Mouse (Mus musculus) thymus, postnatal 36 days (tissue): Measurements from ENCODE around the gene Gm39115.
"Not testable (repeated sequence)": the region's sequence is repeated elsewhere in the genome, so short reads cannot be mapped to it uniquely, and the experiment has no call there.

Experiments used
- DNase-seq, 2 experiments: peaks; one replicate each; pipeline ENCODE4 v3.0.0; 2022; ENCODE audit warnings: mixed read lengths in 2 of 2

Gm39115 gene

DNA sequence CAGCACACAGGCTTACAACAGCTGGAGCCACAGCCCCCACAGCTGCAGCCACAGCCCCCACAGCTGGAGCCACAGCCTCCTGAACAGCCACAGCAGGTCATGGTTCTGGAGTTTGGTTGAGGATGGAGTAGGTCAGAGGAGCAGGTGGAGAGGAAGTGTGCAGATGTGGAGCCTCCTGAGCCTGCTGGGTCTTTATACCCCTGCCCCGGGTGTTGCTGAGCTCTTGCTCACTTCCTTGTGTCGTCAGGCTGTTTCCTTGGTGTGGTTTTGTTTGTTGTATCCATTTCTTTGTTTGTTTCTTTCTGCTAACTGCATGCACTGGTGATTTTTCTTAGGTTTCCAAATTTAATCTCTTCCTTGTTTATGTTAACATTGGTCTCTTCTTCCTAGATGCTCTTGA is at the start of gene Gm39115:
Gene Gm39115, minus strand, starts transcription at position 101 of the 400 bp plus-strand sequence.
- not testable (repeated sequence) for DNase-seq

DNA sequence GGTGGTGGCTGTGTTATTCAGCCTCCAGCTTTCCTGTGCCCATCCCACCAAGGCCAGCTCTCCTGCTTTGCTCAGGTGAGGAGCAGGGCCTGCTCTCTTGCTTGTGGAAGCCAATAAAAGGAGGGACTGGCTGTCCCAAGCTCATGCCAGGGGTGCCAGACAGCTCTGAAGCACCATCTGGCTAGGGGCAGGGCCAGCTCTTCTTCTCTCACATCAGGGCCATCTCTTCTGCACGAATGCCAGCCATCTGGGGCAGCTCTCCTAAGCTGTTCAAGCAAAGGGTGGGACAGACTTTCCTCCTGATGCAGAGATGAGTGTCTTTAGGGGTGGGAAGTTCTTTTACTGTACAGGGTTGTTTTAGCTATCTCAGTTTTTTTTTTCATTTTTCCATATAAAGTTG is 45.2 kb upstream of the Gm39115 start:
- DNase-seq, result no peak

DNA sequence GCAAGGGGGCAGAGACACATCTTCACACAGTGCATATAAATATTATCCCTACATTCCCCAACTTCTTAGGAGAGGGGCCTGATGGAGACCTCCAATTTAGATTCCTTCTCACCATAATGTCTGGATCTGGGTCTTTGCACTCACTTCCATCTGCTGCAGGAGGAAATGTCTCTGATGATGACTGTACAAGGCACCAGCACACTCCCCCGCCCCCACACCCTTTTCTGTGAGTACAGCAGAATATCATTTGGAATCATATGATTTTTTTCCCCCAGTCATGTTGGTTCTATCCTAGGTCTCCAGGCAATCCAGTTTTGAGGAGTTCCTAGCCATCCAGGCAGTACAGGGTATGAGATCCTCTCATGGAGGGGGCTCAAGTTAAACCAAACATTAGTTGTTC is 42.9 kb upstream of the Gm39115 start:
- DNase-seq, result no peak

DNA sequence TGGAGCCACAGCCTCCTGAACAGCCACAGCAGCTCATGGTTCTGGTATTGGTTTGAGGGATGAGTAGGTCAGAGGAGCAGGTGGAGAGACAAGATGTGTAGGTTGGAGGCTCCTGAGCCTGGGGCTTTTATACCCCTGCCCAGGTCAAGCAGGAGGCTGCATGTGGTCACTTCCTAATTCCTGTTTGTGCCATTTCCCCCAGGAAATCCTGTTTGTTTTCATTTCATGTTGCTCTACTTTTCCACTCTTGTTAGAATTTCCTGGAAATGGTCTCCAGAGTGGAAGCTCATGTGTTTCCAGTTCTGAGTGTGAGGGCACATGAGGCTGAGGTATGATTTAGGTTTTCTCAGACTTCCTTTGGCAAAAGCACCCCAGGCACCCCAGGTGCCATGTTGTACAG is 40.1 kb upstream of the Gm39115 start, which contains the start of gene Krtap5-2:
Gene Krtap5-2, minus strand, starts transcription at position 101 of the 400 bp plus-strand sequence.
- not testable (repeated sequence) for DNase-seq

- DNase-seq, result no peak
Measured at GRCm38 (mm10) chr7:142169836-142170235, 34.0 kb upstream of the Gm39115 start.

DNA sequence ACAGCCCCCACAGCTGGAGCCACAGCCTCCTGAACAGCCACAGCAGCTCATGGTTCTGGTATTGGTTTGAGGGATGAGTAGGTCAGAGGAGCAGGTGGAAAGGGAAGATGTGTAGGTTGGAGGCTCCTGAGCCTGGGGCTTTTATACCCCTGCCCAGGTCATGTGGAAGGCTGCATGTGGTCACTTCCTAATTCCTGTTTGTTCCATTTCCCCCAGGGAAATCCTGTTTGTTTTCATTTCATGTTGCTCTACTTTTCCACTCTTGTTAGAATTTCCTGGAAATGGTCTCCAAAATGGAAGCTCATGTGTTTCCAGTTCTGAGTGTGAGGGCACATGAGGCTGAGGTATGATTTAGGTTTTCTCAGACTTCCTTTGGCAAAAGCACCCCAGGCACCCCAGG is 29.8 kb upstream of the Gm39115 start, which contains the start of gene Gm4553:
Gene Gm4553, minus strand, starts transcription at position 101 of the 400 bp plus-strand sequence.
- DNase-seq, result not testable (repeated sequence)

- no peak for DNase-seq
Measured at GRCm38 (mm10) chr7:142159366-142159765, 23.5 kb upstream of the Gm39115 start.

DNA sequence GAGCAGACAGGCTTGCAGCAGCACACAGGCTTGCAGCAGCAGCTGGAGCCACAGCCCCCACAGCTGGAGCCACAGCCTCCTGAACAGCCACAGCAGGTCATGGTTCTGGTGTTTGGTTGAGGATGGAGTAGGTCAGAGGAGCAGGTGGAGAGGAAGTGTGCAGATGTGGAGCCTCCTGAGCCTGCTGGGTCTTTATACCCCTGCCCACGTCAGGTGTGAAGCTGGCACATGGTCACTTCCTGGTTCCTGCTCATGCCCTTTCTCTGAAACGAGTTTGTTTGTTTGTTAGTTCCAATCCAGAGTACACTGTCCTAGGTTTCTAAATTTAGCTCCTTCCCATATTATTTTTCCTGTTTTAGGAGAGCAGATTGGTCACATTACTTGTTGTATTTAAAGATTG is 21.2 kb upstream of the Gm39115 start, which contains the start of gene Gm29735:
Gene Gm29735, minus strand, starts transcription at position 101 of the 400 bp plus-strand sequence.
- not testable (repeated sequence) for DNase-seq

DNA sequence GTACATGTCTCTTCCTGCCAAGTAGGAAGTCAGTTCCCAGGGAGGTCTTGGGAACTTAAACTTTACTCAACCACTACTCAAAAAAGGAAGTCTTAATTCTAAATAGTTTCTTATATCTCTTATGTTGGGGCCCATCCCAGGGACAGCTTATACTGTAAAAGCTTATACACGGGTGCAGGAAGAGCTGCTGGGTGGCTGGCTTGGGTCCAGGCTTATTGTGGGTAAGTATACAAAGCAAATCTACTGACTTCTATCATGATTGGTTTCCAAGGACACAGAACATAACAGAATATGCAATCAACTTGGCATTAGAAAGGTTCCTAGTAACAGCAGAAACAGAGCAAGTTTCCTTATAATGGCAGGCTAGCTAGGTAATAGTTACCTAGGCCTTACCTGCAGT is 19.5 kb upstream of the Gm39115 start:
- DNase-seq, result no peak

GRCm38 (mm10) chr7:142152191-142152590 is 16.4 kb upstream of the Gm39115 start:
- DNase-seq, result no peak

GRCm38 (mm10) chr7:142148633-142149032 is 12.8 kb upstream of the Gm39115 start:
- no peak for DNase-seq

- peak in 1 of 2 experiments; percentile 6 for DNase-seq
Measured at GRCm38 (mm10) chr7:142146033-142146432, 10.2 kb upstream of the Gm39115 start.

- DNase-seq, result no peak
Measured at GRCm38 (mm10) chr7:142145413-142145940, 9.6 kb upstream of the Gm39115 start.

DNA sequence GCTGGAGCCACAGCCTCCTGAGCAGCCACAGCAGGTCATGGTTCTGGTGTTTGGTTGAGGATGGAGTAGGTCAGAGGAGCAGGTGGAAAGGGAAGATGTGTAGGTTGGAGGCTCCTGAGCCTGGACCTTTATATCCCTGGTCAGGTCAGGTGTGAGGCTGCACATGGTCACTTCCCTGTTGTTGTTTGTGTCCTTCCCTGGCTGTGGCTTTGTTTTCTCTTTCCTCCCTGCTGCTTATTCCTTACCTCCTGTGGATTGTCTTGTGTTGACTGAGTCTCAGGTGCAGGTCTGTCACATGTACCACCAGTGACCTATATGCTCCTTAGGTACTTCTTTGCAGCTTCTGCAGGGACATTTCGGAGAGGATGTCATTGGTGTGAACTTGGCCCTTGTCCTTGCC is 8.7 kb upstream of the Gm39115 start, which contains the start of gene Gm45337:
Gene Gm45337, minus strand, starts transcription at position 101 of the 400 bp plus-strand sequence.
- no peak for DNase-seq

GRCm38 (mm10) chr7:142143506-142144010 is 7.7 kb upstream of the Gm39115 start:
- DNase-seq, result not testable (repeated sequence)

DNA sequence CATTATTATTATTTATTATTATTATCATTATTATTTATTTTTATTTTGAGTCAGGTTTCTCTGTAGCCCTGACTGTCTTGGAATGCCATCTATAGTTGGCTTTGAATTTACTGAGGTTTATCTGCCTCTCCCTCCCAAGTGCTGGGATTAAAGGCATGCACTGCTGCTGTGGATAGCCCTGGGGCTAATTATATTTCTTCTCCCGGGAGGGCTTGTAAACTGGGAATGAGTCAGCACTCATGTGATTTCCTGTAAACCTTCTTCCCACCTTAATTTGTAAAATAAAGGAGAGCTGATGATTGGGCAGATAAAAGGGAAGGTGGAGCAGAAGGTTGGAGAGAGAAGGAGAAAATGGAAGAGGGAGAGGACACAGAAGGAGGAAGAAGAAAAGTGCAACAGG is 4.9 kb upstream of the Gm39115 start:
- DNase-seq, result no peak

GRCm38 (mm10) chr7:142134206-142134995 is 1.4 kb downstream of the Gm39115 start:
- DNase-seq, result no peak

- no peak for DNase-seq
Measured at GRCm38 (mm10) chr7:142128843-142129242, 7.0 kb downstream of the Gm39115 start.

- not testable (repeated sequence) for DNase-seq
Measured at GRCm38 (mm10) chr7:142120629-142121028, 15.2 kb downstream of the Gm39115 start, which contains the start of gene Gm45618. Gene Gm45618 (minus strand): TSS chr7:142120729.

DNA sequence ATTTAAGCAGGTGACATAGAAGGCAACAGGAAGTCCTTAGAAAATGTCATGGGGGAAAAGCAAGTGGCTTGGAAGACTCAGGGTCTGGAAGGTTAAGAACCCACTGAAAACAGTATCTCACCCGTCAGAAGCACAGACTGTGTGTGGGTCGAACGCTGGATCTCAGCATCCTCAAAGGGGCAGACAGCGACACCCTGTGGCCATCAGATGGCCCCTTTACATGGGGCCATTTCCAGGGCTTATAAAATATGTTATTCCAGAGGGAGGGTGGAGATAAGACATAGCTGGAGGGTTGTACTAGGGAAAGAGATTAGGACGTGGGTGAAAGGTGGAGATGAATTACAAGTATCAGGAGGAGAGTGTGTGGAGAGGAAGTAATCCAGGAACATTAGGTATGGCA is 16.2 kb downstream of the Gm39115 start:
- DNase-seq, result no peak

DNA sequence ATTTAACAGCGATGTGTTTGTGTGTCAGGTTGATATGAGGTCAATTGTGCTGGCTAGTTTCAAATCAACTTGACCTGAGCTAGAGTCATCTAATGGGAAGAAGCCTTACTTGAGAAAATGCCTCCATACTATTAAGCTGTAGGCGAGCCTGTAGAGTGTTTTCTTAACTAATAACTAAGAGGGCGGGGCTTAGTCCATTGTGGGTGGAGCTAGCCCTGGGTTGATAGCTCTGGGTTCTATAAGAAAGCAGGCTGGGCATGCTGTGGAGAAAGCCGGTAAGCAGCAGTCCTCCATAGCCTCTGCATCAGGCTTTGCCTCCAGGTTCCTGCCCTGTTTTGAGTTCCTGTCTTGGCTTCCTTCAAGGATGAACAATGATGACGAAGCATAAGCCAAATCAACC is 31.1 kb downstream of the Gm39115 start:
- no peak for DNase-seq

- peak; percentile 68 to 69 for DNase-seq
Measured at GRCm38 (mm10) chr7:142097776-142098175, 38.1 kb downstream of the Gm39115 start.

DNA sequence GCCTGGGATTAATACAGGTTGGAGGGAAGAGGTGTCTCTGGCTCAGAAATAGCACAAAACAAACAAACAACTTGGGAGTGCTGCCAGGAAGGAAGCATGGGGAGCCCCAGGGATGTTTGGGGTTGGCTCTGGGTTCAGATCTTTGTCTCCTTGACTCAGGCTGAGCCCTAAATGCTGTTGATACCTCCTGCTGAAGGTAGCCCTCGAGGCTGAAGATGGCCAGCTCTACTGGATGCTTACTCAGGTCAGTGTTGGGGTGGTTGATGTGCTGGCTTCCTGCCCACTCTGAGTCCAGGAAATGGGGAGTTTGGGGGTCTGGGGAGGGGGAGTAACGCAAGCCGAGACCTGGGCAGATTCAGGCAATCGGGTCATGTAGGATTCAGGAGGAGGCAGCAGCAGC is 39.1 kb downstream of the Gm39115 start:
- no peak for DNase-seq
